Mouse (Mus musculus) v-Abl transformed pro-B cells (cell line): Measurements from ENCODE around the gene Ntsr2.

Experiments used
- in situ Hi-C, 2 experiments: fragments of 400-800 bp; cut with MboI; formaldehyde crosslinking; loops; one replicate each; pipeline ENCODE4 v1.15.1; 2025; ENCODE audit not compliant: unreplicated experiment in 2 of 2

Gene Ntsr2

GRCm38 (mm10) chr12:16653332-16654093, at the start of gene Ntsr2:
TSS of gene Ntsr2 (plus strand) at chr12:16653382.
- in situ Hi-C loops, result no loop called here

GRCm38 (mm10) chr12:16605624-16606023, 47.6 kb upstream of the Ntsr2 start:
- in situ Hi-C loops, result no loop called here

GRCm38 (mm10) chr12:16610936-16611335, 42.2 kb upstream of the Ntsr2 start, which contains the start of gene Lpin1:
TSS of gene Lpin1 (minus strand) at chr12:16610966.
- in situ Hi-C loops, result no loop called here

- in situ Hi-C loops, result no loop called here
Measured at GRCm38 (mm10) chr12:16614556-16614955, 38.6 kb upstream of the Ntsr2 start.

- in situ Hi-C loops, result no loop called here
Measured at GRCm38 (mm10) chr12:16615738-16616137, 37.4 kb upstream of the Ntsr2 start.

- in situ Hi-C loops, result no loop called here
Measured at GRCm38 (mm10) chr12:16618512-16619274, 34.5 kb upstream of the Ntsr2 start.

- in situ Hi-C loops, result no loop called here
Measured at GRCm38 (mm10) chr12:16619453-16619852, 33.7 kb upstream of the Ntsr2 start.

GRCm38 (mm10) chr12:16620230-16620629, 33.0 kb upstream of the Ntsr2 start:
- in situ Hi-C loops, result no loop called here

GRCm38 (mm10) chr12:16630152-16630865, 22.9 kb upstream of the Ntsr2 start:
- in situ Hi-C loops, result loop anchor here (5.0 kb wide), 3 partner anchors 58 to 1093 kb away; no protein-coding TSS in a partner anchor

- in situ Hi-C loops, result loop anchor here (5.0 kb wide), 3 partner anchors 59 to 1094 kb away; no protein-coding TSS in a partner anchor
Measured at GRCm38 (mm10) chr12:16630866-16631185, 22.4 kb upstream of the Ntsr2 start.

GRCm38 (mm10) chr12:16631423-16631822, 21.8 kb upstream of the Ntsr2 start:
- in situ Hi-C loops, result loop anchor here (5.0 kb wide), 3 partner anchors 59 to 1094 kb away; no protein-coding TSS in a partner anchor

GRCm38 (mm10) chr12:16633235-16633634, 19.9 kb upstream of the Ntsr2 start:
- in situ Hi-C loops, result loop anchor here (5.0 kb wide), 3 partner anchors 61 to 1096 kb away; no protein-coding TSS in a partner anchor

GRCm38 (mm10) chr12:16634075-16634813, 18.9 kb upstream of the Ntsr2 start:
- in situ Hi-C loops, result loop anchor here (5.0 kb wide), 3 partner anchors 62 to 1097 kb away; no protein-coding TSS in a partner anchor

- in situ Hi-C loops, result no loop called here
Measured at GRCm38 (mm10) chr12:16635816-16636215, 17.4 kb upstream of the Ntsr2 start.

- in situ Hi-C loops, result no loop called here
Measured at GRCm38 (mm10) chr12:16639078-16639771, 14.0 kb upstream of the Ntsr2 start.

- in situ Hi-C loops, result no loop called here
Measured at GRCm38 (mm10) chr12:16640075-16640474, 13.1 kb upstream of the Ntsr2 start.

- in situ Hi-C loops, result no loop called here
Measured at GRCm38 (mm10) chr12:16642000-16642399, 11.2 kb upstream of the Ntsr2 start.

- in situ Hi-C loops, result no loop called here
Measured at GRCm38 (mm10) chr12:16643508-16644345, 9.5 kb upstream of the Ntsr2 start.

- in situ Hi-C loops, result no loop called here
Measured at GRCm38 (mm10) chr12:16644698-16645097, 8.5 kb upstream of the Ntsr2 start.
